Mouse (Mus musculus) ES-E14 (cell line): ENCODE results near the gene Myo5a. TPM values are rescaled to one million over a fixed set of nuclear protein-coding genes. Genes with fewer than 3 reads are reported as not detected.

ENCODE experiments used
- DNase-seq: peaks from one replicate; pipeline ENCODE4 v3.0.0-alpha.2; 2013; ENCODE audit warnings: low read depth, low spot score
- H3K27ac ChIP-seq: 2 replicates; pipeline ENCODE4 v1.5.1; 2012; ENCODE audit warnings: low read depth, mild to moderate bottlenecking, low read length, moderate library complexity, mixed read lengths; ENCODE audit not compliant: poor library complexity, insufficient read depth, severe bottlenecking
- H3K36me3 ChIP-seq: 2 replicates; pipeline ENCODE4 v1.6.1; 2012; ENCODE audit warnings: mild to moderate bottlenecking, low read length, moderate library complexity, mixed read lengths; ENCODE audit not compliant: control insufficient read depth, poor library complexity, insufficient read depth, severe bottlenecking
- H3K4me1 ChIP-seq, 2 experiments: fragments of 150-350 bp in 1 of 2; sonication (generic) in 1 of 2; 2 replicates each; pipeline ENCODE4 v1.6.1; 2012; ENCODE audit warnings: low read length in 2 of 2, mild to moderate bottlenecking in 1 of 2, mixed read lengths in 1 of 2; ENCODE audit not compliant: control insufficient read depth in 2 of 2, insufficient read depth in 2 of 2, poor library complexity in 1 of 2
- H3K4me3 ChIP-seq, 2 experiments: fragments of 150-350 bp in 1 of 2; sonication (generic) in 1 of 2; 2 replicates each; pipeline ENCODE4 v1.5.1; 2012; ENCODE audit warnings: low read length in 2 of 2, low read depth in 1 of 2, mild to moderate bottlenecking in 1 of 2, mixed read lengths in 1 of 2; ENCODE audit not compliant: insufficient read depth in 1 of 2, poor library complexity in 1 of 2, severe bottlenecking in 1 of 2
- H3K9ac ChIP-seq: 2 replicates; pipeline ENCODE4 v1.6.1; 2012; ENCODE audit warnings: low read depth, mild to moderate bottlenecking, low read length, mixed read lengths; ENCODE audit not compliant: poor library complexity, insufficient read depth, severe bottlenecking
- H3K9me3 ChIP-seq: fragments of 150-350 bp; sonication (generic); 2 replicates; pipeline ENCODE4 v1.6.1; 2012; ENCODE audit warnings: low read depth, mild to moderate bottlenecking, low read length; ENCODE audit not compliant: control insufficient read depth, insufficient read depth
- CHD2 ChIP-seq: IDR thresholded peaks from 2 replicates; pipeline ENCODE4 v1.6.1; 2014; ENCODE audit warnings: mild to moderate bottlenecking, low read depth, low read length, inconsistent platforms
- HCFC1 ChIP-seq: IDR thresholded peaks from 2 replicates; pipeline ENCODE4 v1.6.1; 2012; ENCODE audit warnings: low read length, inconsistent platforms, borderline replicate concordance; ENCODE audit not compliant: insufficient read depth
- MAFK ChIP-seq: IDR thresholded peaks from 2 replicates; pipeline ENCODE4 v1.6.1; 2014; ENCODE audit warnings: mild to moderate bottlenecking, low read depth, low read length, inconsistent platforms; ENCODE audit not compliant: insufficient read depth
- ZC3H11A ChIP-seq: IDR thresholded peaks from 2 replicates; pipeline ENCODE4 v1.6.1; 2012; ENCODE audit warnings: low read depth, mild to moderate bottlenecking, inconsistent platforms, low read length, borderline replicate concordance
- ZNF384 ChIP-seq: IDR thresholded peaks from 2 replicates; pipeline ENCODE4 v1.6.1; 2012; ENCODE audit warnings: low read depth, low read length, inconsistent platforms
- in situ Hi-C, 2 experiments: fragments of 600-800 bp; cut with MboI; formaldehyde crosslinking; loops; one replicate each; pipeline ENCODE4 v1.15.1; 2025; ENCODE audit warnings: low sequenced_read_pairs in 2 of 2, inconsistent platforms in 1 of 2; ENCODE audit not compliant: unreplicated experiment in 2 of 2
- total RNA-seq: library from RNA; depleted of rRNA; stranded (reverse); fragments of 300-350 nt; gene quantifications from 2 replicates; pipeline ENCODE4 v1.2.3, GENCODE M21; 2012

Myo5a gene
- total RNA-seq, 1 experiment = 60.2 TPM

GRCm38 (mm10) chr9:75037451-75038356 lies 33.1 kb upstream of the Myo5a start, which contains the start of gene Arpp19:
Gene Arpp19 (plus strand): TSS chr9:75037614.
- peak within 1 kb of the TSS; percentile 76 for H3K27ac ChIP-seq
- in situ Hi-C loops = no loop called here
- TF ChIP-seq CHD2 (no peak), HCFC1 (peak; percentile 91)
- peak; percentile 84 for DNase-seq
- peak within 1 kb of the TSS; percentile 99 for H3K9ac ChIP-seq
- peaks cover 2% of the 10 kb centered on the region; the same call in 1 of the 2 replicates for H3K36me3 ChIP-seq
- H3K9me3 ChIP-seq = no peaks in the 10 kb centered on the region
- peaks cover 0 to 4% of the 10 kb centered on the region in 2 experiments; a peak in 2 of 4 replicates for H3K4me1 ChIP-seq
- H3K4me3 ChIP-seq = peak within 1 kb of the TSS; percentile 99

DNA sequence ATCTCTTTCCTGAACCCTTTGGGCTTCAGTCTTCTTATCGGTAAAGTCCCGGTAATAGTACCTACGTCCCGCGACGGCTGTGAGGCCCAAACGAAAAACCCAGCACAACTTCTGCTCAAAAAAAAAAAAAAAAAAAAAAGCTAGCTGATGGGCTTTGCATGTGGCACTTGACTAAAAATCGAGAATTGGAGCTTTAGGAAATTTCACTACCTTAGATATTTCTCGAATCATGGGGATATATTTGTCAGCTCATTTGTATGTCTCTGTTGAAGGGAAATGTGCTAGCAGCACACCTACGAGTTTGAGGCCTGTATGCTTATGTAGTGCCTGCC lies 32.5 kb upstream of the Myo5a start:
- peak overlapping the region; percentile 99 for H3K4me3 ChIP-seq
- DNase-seq = no peak
- H3K4me1 ChIP-seq = peaks cover 0 to 4% of the 10 kb centered on the region in 2 experiments; a peak in 2 of 4 replicates
- in situ Hi-C loops = no loop called here
- H3K36me3 ChIP-seq = peaks cover 4% of the 10 kb centered on the region
- no peaks in the 10 kb centered on the region for H3K9me3 ChIP-seq
- H3K27ac ChIP-seq = peak overlapping the region; percentile 76
- H3K9ac ChIP-seq = peak overlapping the region; percentile 99
- TF ChIP-seq MAFK (no peak), ZNF384 (peak; percentile 41; the same call in 1 of the 2 replicates), CHD2 (no peak), HCFC1 (no peak), ZC3H11A (no peak)

- Histone ChIP-seq H3K4me3 (no peak overlapping the region), H3K27ac (no peak overlapping the region), H3K9me3 (no peaks in the 10 kb centered on the region), H3K36me3 (peaks cover 4% of the 10 kb centered on the region), H3K4me1 (peaks cover 0 to 4% of the 10 kb centered on the region in 2 experiments; a peak in 2 of 4 replicates), H3K9ac (no peak overlapping the region)
- TF ChIP-seq MAFK (no peak), ZNF384 (no peak)
- no peak for DNase-seq
- in situ Hi-C loops = no loop called here
Measured at GRCm38 (mm10) chr9:75040566-75040965, 30.2 kb upstream of the Myo5a start.

DNA sequence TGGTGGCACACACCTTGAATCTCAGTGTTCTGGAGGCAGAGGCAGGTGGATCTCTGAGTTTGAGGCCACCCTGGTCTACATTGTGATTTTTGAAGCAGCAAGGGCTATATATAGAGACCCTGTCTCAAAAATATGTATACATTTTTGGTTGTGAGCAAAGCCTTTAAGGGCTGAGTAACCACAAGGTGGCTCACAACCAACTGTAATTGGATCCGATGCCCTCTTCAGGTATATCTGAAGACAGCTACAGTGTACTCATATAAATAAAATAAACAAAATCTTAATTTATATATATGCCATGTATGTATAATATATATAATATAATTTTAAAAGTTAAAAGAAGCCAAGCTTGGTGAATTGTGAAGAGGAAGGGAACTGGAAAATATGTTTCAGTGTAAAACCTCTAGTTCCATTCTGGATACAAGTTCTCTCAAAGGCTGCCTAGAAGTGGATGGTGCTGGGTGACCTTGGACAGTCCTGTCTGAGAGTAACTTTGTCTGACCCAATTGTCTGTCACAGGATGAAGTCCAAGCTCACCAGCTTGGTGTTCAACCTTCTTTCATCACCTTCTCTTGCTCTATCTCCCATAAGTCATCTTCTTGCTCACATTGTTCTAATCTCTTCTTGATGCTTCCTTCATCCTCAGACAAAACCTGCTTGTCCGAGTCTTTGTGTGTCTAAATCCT lies 28.8 kb upstream of the Myo5a start:
- TF ChIP-seq ZNF384 (no peak), HCFC1 (no peak), ZC3H11A (no peak), MAFK (no peak), CHD2 (no peak)
- H3K4me3 ChIP-seq = no peak overlapping the region
- H3K36me3 ChIP-seq = peaks cover 4% of the 10 kb centered on the region
- DNase-seq = no peak
- no peak overlapping the region for H3K27ac ChIP-seq
- H3K4me1 ChIP-seq = peaks cover 0 to 4% of the 10 kb centered on the region in 2 experiments; a peak in 1 of 4 replicates
- no peaks in the 10 kb centered on the region for H3K9me3 ChIP-seq
- no peak overlapping the region for H3K9ac ChIP-seq
- in situ Hi-C loops = no loop called here
